Mouse (Mus musculus): Measurements from ENCODE around the gene Gm21725. TPM values are rescaled to one million over a fixed set of nuclear protein-coding genes. Genes with fewer than 3 reads are reported as not detected.
"Not testable (repeated sequence)": the region's sequence is repeated elsewhere in the genome, so short reads cannot be mapped to it uniquely, and the experiment has no call there.

The Gm21725 gene
- not detected for total RNA-seq (2021)
- long read RNA-seq, experiment 1 = 0 reads
- long read RNA-seq, experiment 2 = 0 reads

DNA sequence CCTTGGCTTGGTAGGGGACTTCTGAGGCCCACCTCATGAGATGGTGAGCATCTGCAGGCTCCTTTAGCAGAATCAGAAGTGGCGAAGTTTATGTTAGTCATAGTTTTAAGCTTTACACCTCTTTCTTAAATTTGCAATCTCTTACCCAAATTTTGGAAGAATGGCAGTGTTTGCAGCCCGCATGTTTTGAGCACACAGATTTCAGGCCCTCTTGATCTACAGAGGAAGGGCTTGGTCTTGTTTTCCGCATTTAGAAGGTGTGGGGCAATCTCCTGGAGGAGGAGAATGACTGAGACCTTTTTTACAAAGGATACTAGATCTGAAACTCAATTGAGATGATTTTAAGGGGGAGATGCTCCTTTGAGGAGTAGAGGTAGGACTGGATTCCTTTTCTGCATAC, at the start of gene Gm21725:
Gene Gm21725, minus strand, starts transcription at position 101 of the 400 bp plus-strand sequence.
- DNase-seq (ENCODE audit: low spot score in 2 of 2); intact Hi-C loops (cut with DNase I): not testable (repeated sequence)

Other genes with a start within 250 kb of the Gm21725 start
- not detected for gene Gm21891, start 215.6 kb downstream of the Gm21725 start, total RNA-seq (2021)
- not detected for gene Gm21425, start 187.1 kb downstream of the Gm21725 start, total RNA-seq (2021)
- not detected for gene Gm21828, start 125.1 kb downstream of the Gm21725 start, total RNA-seq (2021)
- gene Gm21440, start 96.7 kb downstream of the Gm21725 start, total RNA-seq (2021) = not detected
- not detected for gene Gm21454, start 96.6 kb downstream of the Gm21725 start, total RNA-seq (2021)
- gene Gm21866, start 116.5 kb upstream of the Gm21725 start, total RNA-seq (2021) = not detected
- not detected for gene Gm20773, start 145.0 kb upstream of the Gm21725 start, total RNA-seq (2021)